Mouse (Mus musculus) ovary, postnatal 10 days (tissue): ENCODE data around the gene Kcnma1.

ENCODE experiments used
- DNase-seq: peaks from one replicate; pipeline ENCODE4 v3.0.0; 2022; ENCODE audit warnings: low spot score

Gene Kcnma1

GRCm38 (mm10) chr14:23684463-23685066, 329.7 kb downstream of the Kcnma1 start:
- no peak for DNase-seq

GRCm38 (mm10) chr14:23682758-23683157, 331.5 kb downstream of the Kcnma1 start:
- DNase-seq = no peak

- no peak for DNase-seq
Observed at GRCm38 (mm10) chr14:23679378-23679777, 334.9 kb downstream of the Kcnma1 start.

GRCm38 (mm10) chr14:23666420-23666819, 347.9 kb downstream of the Kcnma1 start:
- DNase-seq = no peak

- no peak for DNase-seq
Observed at GRCm38 (mm10) chr14:23651682-23652081, 362.6 kb downstream of the Kcnma1 start.

- no peak for DNase-seq
Observed at GRCm38 (mm10) chr14:23650126-23650525, 364.2 kb downstream of the Kcnma1 start.

GRCm38 (mm10) chr14:23645361-23646063, 368.8 kb downstream of the Kcnma1 start:
- no peak for DNase-seq

- DNase-seq = no peak
Observed at GRCm38 (mm10) chr14:23643162-23643561, 371.1 kb downstream of the Kcnma1 start.

- no peak for DNase-seq
Observed at GRCm38 (mm10) chr14:23640665-23641064, 373.6 kb downstream of the Kcnma1 start.

GRCm38 (mm10) chr14:23638078-23638695, 376.1 kb downstream of the Kcnma1 start:
- DNase-seq = no peak

GRCm38 (mm10) chr14:23635903-23636302, 378.4 kb downstream of the Kcnma1 start:
- no peak for DNase-seq

GRCm38 (mm10) chr14:23633011-23633595, 381.2 kb downstream of the Kcnma1 start:
- no peak for DNase-seq

- no peak for DNase-seq
Observed at GRCm38 (mm10) chr14:23626925-23627324, 387.4 kb downstream of the Kcnma1 start.

GRCm38 (mm10) chr14:23626114-23626513, 388.2 kb downstream of the Kcnma1 start:
- no peak for DNase-seq

- no peak for DNase-seq
Observed at GRCm38 (mm10) chr14:23625436-23625835, 388.9 kb downstream of the Kcnma1 start.

- no peak for DNase-seq
Observed at GRCm38 (mm10) chr14:23624455-23624854, 389.8 kb downstream of the Kcnma1 start.

GRCm38 (mm10) chr14:23620685-23621084, 393.6 kb downstream of the Kcnma1 start:
- no peak for DNase-seq

GRCm38 (mm10) chr14:23618973-23619372, 395.3 kb downstream of the Kcnma1 start:
- DNase-seq = no peak

GRCm38 (mm10) chr14:23618081-23618480, 396.2 kb downstream of the Kcnma1 start:
- DNase-seq = no peak

- DNase-seq = no peak
Observed at GRCm38 (mm10) chr14:23610054-23610453, 404.2 kb downstream of the Kcnma1 start.

- no peak for DNase-seq
Observed at GRCm38 (mm10) chr14:23605740-23606139, 408.6 kb downstream of the Kcnma1 start.

GRCm38 (mm10) chr14:23602937-23603336, 411.4 kb downstream of the Kcnma1 start:
- DNase-seq = no peak

GRCm38 (mm10) chr14:23602054-23602453, 412.2 kb downstream of the Kcnma1 start:
- DNase-seq = no peak
